Mouse (Mus musculus) megakaryocyte, embryonic 14.5 days (primary cell): Measurements from ENCODE around the gene Rcsd1. TPM values are rescaled to one million over a fixed set of nuclear protein-coding genes. Genes with fewer than 3 reads are reported as not detected.

Experiments
- H3K27me3 ChIP-seq: replicated peaks from 2 replicates; pipeline ENCODE3; 2012; ENCODE audit warnings: inconsistent platforms
- H3K36me3 ChIP-seq: replicated peaks from 2 replicates; pipeline ENCODE3; 2012; ENCODE audit warnings: low read length, inconsistent platforms, mixed read lengths
- H3K4me1 ChIP-seq: 2 replicates; pipeline ENCODE4 v1.6.1; 2012; ENCODE audit warnings: inconsistent platforms
- H3K4me3 ChIP-seq: replicated peaks from 2 replicates; pipeline ENCODE3; 2012; ENCODE audit warnings: moderate library complexity, mild to moderate bottlenecking, inconsistent platforms
- H3K9me3 ChIP-seq: 2 replicates; pipeline ENCODE4 v1.6.1; 2012; ENCODE audit warnings: inconsistent platforms
- FLI1 ChIP-seq: IDR thresholded peaks from 2 replicates; pipeline ENCODE4 v1.6.1; 2012; ENCODE audit warnings: low read length, inconsistent platforms, mixed read lengths
- GATA1 ChIP-seq: IDR thresholded peaks from 3 replicates; pipeline ENCODE4 v1.6.1; 2012; ENCODE audit warnings: mixed read lengths, low read length, inconsistent platforms, borderline replicate concordance
- polyA plus RNA-seq: library from polyadenylated mRNA; stranded (reverse); fragments of >175 nt; gene quantifications from 2 replicates; pipeline ENCODE4 v1.2.3, GENCODE M21; 2012; ENCODE audit warnings: low replicate concordance; ENCODE audit not compliant: insufficient read depth

The Rcsd1 gene
- polyA plus RNA-seq, 1 experiment = 11.0 TPM

DNA sequence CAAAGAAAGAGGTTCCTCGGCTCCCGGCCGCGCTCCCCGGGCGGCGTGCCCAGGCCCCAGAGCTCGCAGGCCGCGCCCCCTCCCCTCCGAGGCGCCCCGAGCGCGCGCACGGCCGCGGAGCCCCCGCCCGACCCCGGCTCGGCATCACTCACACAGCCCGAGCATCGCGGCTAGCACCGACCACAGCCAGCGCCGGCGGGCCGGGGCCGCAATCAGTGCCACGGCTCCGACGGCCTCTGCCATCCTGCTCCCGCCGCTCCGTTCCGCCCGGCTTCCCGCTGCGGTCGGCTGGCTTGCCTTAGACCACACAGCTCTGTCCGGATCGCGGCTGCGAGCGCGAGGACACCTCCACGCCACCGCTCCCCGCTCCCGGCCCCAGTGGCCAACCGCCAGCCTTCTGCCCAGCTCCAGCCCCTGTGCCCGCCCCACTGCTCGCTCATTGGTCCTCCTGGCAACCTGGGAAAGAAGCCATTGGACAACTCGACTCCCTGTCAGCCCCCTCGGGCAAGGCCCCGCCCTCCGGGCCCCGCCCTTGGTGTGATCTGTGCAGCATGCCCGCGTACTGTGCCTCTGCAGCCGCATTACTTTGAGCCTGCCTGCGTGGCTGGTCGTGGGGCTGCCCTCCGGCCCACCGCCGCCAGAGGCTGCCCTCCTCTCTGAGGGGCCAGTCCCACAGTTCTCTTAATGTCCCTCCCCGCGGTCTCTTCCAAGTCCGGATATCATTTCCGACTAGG lies 75.2 kb downstream of the Rcsd1 start, which contains the start of gene Mpzl1:
Gene Mpzl1 (minus strand): TSS at position 388 of the 734 bp plus-strand sequence.
- TF ChIP-seq GATA1 = no peak
- TF ChIP-seq FLI1 = no peak
- Histone ChIP-seq H3K9me3 (no peaks in the 10 kb centered on the region), H3K4me3 (peak within 1 kb of the TSS; percentile 92), H3K27me3 (peaks cover 66% of the 10 kb centered on the region), H3K4me1 (peaks cover 40% of the 10 kb centered on the region), H3K36me3 (no peaks in the 10 kb centered on the region)

DNA sequence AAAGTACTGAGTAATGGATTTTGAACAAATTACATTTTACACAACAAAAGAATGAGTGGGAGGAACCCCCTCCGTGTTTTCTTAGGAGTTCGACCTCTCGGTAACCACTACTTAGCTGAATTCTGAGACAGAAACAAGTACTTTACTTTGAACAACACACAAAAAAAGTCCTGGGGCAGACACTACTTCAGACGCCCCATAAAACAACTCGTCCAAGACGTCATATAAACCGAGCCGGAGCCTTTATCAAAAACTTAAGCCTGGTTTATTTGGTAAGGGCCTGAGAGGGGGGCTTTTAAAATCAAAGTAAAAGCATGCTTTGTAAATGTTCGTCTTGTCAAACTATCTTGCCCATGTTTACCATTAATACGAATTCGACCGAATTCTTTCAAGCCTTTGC lies 76.2 kb downstream of the Rcsd1 start:
- no peaks in the 10 kb centered on the region for H3K9me3 ChIP-seq
- peaks cover 40% of the 10 kb centered on the region for H3K4me1 ChIP-seq
- TF ChIP-seq FLI1 = no peak
- no peak for TF ChIP-seq GATA1
- peaks cover 69% of the 10 kb centered on the region for H3K27me3 ChIP-seq
- no peak overlapping the region for H3K4me3 ChIP-seq
- no peaks in the 10 kb centered on the region for H3K36me3 ChIP-seq

DNA sequence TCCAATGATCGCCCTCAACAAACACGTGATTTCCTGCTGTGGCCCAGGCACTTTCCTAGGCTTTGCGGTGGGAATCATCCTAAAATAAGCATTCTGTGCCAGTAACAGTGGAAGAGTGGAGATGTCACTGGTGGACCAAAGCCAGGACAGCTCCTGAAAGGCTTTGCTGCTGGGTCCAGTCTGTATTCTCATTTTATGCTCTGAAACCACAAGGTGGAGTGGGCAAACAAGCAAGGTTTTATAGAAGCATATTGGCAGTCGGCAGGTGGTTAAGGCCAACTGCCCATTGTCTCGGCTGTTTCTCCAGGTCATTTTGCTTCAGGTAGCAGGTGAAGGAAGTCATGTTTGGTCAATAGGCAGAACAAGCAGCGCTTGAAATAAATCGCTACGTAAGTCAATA lies 78.4 kb downstream of the Rcsd1 start:
- Histone ChIP-seq H3K36me3 (no peaks in the 10 kb centered on the region), H3K9me3 (no peaks in the 10 kb centered on the region), H3K4me3 (no peak overlapping the region), H3K27me3 (peaks cover 67% of the 10 kb centered on the region), H3K4me1 (peaks cover 44% of the 10 kb centered on the region)
- no peak for TF ChIP-seq FLI1
- TF ChIP-seq GATA1 = no peak

DNA sequence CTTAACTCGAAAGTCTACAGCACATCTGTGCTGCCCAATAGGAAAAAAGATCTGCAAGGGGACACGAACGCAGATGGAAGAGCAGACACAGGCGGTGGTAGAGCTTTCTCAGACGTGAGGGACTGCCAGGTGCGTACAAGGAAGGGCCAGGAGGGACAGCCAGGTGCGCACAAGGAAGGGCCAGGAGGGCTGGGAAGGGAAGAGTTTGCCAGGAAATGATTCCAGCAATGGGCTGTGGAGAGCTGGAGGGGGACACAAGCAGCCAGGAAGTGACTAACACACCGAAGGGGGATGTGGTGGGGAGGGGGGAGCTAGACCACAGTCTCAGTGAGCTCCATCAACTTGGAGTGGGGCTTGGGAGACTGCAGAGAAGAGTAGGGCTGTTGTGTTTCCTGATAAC lies 79.6 kb downstream of the Rcsd1 start:
- TF ChIP-seq GATA1 (no peak), FLI1 (no peak)
- Histone ChIP-seq H3K9me3 (no peaks in the 10 kb centered on the region), H3K4me1 (peaks cover 42% of the 10 kb centered on the region), H3K27me3 (peaks cover 62% of the 10 kb centered on the region), H3K36me3 (no peaks in the 10 kb centered on the region), H3K4me3 (no peak overlapping the region)

DNA sequence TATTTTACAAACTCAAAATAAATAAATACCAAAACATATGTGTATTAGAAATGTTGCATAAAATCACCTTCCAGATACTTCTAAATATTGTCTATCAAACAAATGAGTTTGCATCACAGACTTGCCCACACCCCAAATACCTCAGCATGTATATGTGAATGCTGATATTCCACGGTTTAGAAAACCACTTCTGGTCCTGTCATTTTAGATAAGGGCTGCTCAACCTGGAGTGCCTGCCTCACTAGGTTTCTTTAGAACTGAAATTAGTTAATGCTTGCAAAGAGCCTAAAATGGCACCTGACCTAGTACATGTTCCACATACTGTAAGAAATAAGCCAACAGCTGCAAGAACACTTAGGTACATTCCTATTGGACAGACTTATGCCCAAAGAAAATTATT lies 81.0 kb downstream of the Rcsd1 start:
- Histone ChIP-seq H3K27me3 (peaks cover 50% of the 10 kb centered on the region), H3K4me1 (peaks cover 29% of the 10 kb centered on the region), H3K36me3 (no peaks in the 10 kb centered on the region), H3K9me3 (no peaks in the 10 kb centered on the region), H3K4me3 (no peak overlapping the region)
- no peak for TF ChIP-seq FLI1
- TF ChIP-seq GATA1 = no peak

DNA sequence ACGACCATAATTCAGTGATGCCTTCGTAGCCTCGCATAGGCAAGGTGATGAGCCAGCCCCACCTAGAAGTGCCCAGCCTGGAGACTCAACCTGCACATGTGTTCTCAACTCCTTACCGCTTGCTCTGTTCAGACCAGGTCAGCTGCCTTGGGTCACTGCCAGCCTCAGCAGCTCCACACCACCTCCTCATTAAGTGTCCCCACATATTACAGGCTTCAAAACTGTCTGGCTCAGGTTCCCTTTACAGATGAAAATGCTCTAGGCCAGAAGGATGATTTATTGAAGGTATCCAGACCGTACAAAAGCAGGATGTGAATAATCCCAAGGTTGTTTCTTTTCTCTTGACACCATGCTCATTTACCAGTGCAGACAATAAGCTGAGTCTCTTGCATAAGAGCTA lies 83.7 kb downstream of the Rcsd1 start:
- peaks cover 27% of the 10 kb centered on the region for H3K27me3 ChIP-seq
- TF ChIP-seq GATA1 (no peak), FLI1 (no peak)
- peaks cover 25% of the 10 kb centered on the region for H3K4me1 ChIP-seq
- H3K36me3 ChIP-seq = no peaks in the 10 kb centered on the region
- H3K9me3 ChIP-seq = no peaks in the 10 kb centered on the region
- no peak overlapping the region for H3K4me3 ChIP-seq

DNA sequence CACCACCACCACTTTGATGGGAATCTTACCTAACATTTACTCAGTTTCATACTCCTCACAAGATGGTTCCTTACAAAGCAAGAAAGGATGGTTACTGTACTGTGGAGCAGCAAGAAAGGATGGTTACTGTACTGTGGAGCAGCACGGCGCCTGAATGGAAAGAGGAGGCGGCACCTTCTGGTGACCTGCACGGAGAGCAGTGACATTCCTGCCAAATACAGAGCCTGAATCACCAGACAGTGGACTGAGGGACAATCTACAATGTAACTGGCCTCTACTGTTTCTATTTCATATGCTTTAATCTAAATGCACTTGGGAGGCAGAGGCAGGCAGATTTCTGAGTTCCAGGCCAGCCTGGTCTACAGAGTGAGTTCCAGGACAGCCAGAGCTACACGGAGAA lies 84.5 kb downstream of the Rcsd1 start:
- H3K4me1 ChIP-seq = peaks cover 19% of the 10 kb centered on the region
- H3K9me3 ChIP-seq = no peaks in the 10 kb centered on the region
- H3K4me3 ChIP-seq = no peak overlapping the region
- H3K27me3 ChIP-seq = peaks cover 26% of the 10 kb centered on the region
- H3K36me3 ChIP-seq = no peaks in the 10 kb centered on the region
- TF ChIP-seq GATA1 = no peak
- no peak for TF ChIP-seq FLI1

DNA sequence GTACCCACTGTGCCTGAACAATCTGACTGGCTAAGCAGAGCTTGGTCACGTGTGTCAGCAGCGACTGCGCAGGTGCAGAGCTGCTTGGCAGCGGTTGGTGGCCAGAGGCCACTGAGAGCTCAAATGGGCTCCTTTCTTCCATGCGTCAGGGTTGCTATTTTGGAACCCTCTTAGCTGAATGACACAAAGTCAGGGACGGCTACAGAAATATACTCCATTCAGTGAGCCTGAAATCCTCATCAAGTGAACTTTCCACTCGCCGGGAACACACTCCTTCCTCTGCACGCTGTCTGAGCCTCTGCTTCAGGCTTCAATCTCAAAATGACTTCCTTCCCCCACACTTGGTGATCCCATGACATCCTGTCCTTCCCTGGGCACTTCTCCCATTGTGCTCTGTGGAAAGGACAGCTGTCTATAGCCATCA lies 91.3 kb downstream of the Rcsd1 start:
- Histone ChIP-seq H3K36me3 (no peaks in the 10 kb centered on the region), H3K9me3 (peaks cover 8% of the 10 kb centered on the region), H3K4me3 (no peak overlapping the region), H3K4me1 (peaks cover 5% of the 10 kb centered on the region; the same call in 1 of the 2 replicates), H3K27me3 (peaks cover 17% of the 10 kb centered on the region)
- TF ChIP-seq FLI1 (no peak), GATA1 (no peak)

DNA sequence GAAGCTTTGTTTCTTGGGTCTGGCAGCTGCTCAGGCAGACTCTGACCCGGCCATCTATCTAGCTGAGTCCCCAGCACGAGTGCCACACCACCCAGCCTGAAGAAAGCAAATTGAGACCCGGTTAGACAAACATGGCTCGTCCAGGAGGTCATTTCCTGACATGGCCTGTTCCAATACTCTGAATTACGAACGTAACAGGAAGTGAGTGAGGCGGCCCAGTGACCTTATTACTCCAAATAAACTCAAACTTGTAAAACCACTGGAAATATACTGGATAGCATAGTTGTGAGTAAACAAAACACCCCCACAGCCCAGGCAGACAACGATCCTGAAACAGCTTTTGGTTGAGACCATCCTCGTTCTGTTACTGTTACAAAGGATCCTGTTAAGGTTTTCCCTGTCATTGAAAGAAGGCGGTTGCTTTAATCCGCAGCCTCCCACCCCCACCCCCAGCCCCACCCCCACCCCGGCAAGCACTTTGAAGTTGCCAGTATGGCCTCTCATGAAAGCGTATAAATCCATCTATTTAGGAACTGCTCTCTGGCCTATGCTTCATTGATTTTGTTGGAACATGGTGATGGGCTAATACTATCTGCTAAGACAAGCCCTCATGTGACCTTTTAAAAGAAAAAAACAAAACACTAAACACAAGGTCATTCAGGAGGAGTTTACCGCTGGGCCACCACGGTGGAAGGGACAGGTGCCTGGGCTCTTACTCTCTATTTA lies 92.2 kb downstream of the Rcsd1 start:
- TF ChIP-seq GATA1 (no peak), FLI1 (no peak)
- Histone ChIP-seq H3K4me1 (peaks cover 9% of the 10 kb centered on the region), H3K36me3 (no peaks in the 10 kb centered on the region), H3K4me3 (no peak overlapping the region), H3K9me3 (peaks cover 8% of the 10 kb centered on the region), H3K27me3 (peaks cover 21% of the 10 kb centered on the region)

DNA sequence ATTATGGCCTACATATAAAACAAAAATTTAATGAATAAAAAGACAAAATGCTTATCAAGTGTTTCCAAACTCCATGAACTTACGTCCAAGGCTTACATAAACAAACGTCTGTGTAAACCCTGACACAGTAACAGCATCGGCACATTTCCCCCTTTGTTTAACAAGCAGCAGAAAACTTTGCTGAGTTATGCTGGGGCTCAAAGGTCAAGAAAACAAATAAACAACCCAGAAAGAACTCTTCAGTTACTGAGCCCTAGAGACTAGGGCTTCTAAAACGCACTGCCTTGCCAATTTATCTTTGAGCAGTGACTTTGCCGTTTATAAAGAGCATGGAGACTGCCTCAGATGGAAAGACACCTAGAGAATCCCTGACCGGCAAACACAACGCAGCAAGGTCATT lies 92.9 kb downstream of the Rcsd1 start:
- Histone ChIP-seq H3K4me3 (no peak overlapping the region), H3K27me3 (peaks cover 21% of the 10 kb centered on the region), H3K36me3 (no peaks in the 10 kb centered on the region), H3K4me1 (peaks cover 9% of the 10 kb centered on the region), H3K9me3 (peaks cover 8% of the 10 kb centered on the region)
- TF ChIP-seq FLI1 (no peak), GATA1 (no peak)
